Mouse (Mus musculus) hindbrain, embryonic 11.5 days (tissue): ENCODE data around the gene Pilra. TPM values are rescaled to one million over a fixed set of nuclear protein-coding genes. Genes with fewer than 3 reads are reported as not detected.
"Not testable (repeated sequence)": the region's sequence is repeated elsewhere in the genome, so short reads cannot be mapped to it uniquely, and the experiment has no call there.

Experiments used
- ATAC-seq: fragments of 200-750 bp; cut with Nextera tagmentation; 2 replicates; pipeline ENCODE4 v1.8.0; 2017; ENCODE audit warnings: mild to moderate bottlenecking, moderate TSS enrichment, moderate library complexity; ENCODE audit not compliant: low FRiP score
- DNase-seq: peaks from one replicate; pipeline ENCODE4 v3.0.0-alpha.2; 2015; ENCODE audit warnings: low spot score
- H3K27ac ChIP-seq: fragments of 300-500 bp; sonication (generic); 2 replicates; pipeline ENCODE4 v1.5.1; 2014; ENCODE audit warnings: mild to moderate bottlenecking, low read depth, low read length
- H3K27me3 ChIP-seq: fragments of 300-500 bp; sonication (generic); 2 replicates; pipeline ENCODE4 v1.6.1; 2014; ENCODE audit warnings: mild to moderate bottlenecking, low read length, moderate library complexity, mixed read lengths; ENCODE audit not compliant: control insufficient read depth, insufficient read depth
- H3K36me3 ChIP-seq: fragments of 300-500 bp; sonication (generic); 2 replicates; pipeline ENCODE4 v1.6.1; 2014; ENCODE audit warnings: mild to moderate bottlenecking, low read length, moderate library complexity, mixed read lengths; ENCODE audit not compliant: control insufficient read depth, insufficient read depth
- H3K4me1 ChIP-seq: fragments of 300-500 bp; sonication (generic); replicated peaks from 2 replicates; pipeline ENCODE4 v1.6.1; 2014; ENCODE audit warnings: low read length, mixed read lengths; ENCODE audit not compliant: control insufficient read depth, insufficient read depth
- H3K4me2 ChIP-seq: fragments of 300-500 bp; sonication (generic); replicated peaks from 2 replicates; pipeline ENCODE4 v1.6.1; 2014; ENCODE audit warnings: mild to moderate bottlenecking, low read depth, low read length
- H3K4me3 ChIP-seq: fragments of 300-500 bp; sonication (generic); 2 replicates; pipeline ENCODE4 v1.5.1; 2014; ENCODE audit warnings: low read depth, low read length
- H3K9ac ChIP-seq: fragments of 300-500 bp; sonication (generic); 2 replicates; pipeline ENCODE4 v1.6.1; 2014; ENCODE audit warnings: low read depth, low read length
- H3K9me3 ChIP-seq: fragments of 300-500 bp; sonication (generic); 2 replicates; pipeline ENCODE4 v1.6.1; 2016; ENCODE audit warnings: low read length; ENCODE audit not compliant: control insufficient read depth
- WGBS: fragments of 180-500 bp; shearing (Covaris S2); extraction: QIAGEN DNeasy Blood & Tissue Kit; methylation state at CpG from one replicate; pipeline ENCODE4 v1.1.7; 2014; 5-methylcytosine and 5-hydroxymethylcytosine counted together
- polyA plus RNA-seq: library from polyadenylated mRNA; unstranded; fragments of >200 nt; fragmentation: Nextera tagmentation; extraction: Ambion mirVana; gene quantifications from 2 replicates; pipeline ENCODE4 v1.2.1, GENCODE M21; 2014

The Pilra gene
- polyA plus RNA-seq, 1 experiment from 2014 or later: 0.97 TPM

DNA sequence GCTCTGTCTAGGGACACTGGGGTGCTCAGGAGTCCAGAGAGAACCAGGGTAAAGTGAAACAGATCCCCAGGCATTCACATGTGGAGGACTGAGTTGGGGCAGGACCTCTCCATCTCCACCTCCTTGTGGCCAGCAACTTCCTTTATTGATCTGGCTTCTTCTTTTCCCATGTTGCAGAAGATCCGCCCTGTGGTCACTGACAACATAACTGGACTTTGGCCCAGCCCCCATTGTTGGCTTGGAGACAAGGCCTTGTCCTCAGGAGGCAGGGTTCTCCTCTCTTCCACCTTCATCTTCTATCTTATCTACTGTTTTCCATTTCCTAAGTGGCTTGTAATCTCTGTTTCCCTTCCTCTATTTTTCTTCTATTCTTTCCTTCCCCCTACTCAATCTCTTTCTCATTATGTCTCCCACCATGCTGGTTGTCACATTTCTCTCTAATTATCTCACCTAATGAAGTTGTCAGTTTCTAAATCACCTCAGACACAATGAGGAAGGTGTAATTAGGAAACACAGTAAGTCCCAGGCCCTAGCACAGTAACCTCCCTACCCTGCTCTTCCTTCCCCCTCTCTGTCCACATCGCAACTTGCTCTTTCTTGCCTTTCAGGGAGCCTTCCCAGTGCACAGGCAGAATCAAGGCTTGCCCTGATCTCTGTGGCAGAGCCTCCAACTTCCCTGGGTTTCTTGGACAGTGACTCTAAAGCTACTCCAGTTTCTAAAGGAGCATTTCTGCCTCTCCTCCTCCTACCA is 22.1 kb upstream of the Pilra start, which contains the start of gene Pilrb1:
Pilrb1 (minus strand) TSS at position 147 of the 751 bp plus-strand sequence.
- not testable (repeated sequence) for H3K9me3 ChIP-seq, H3K27me3 ChIP-seq, H3K4me2 ChIP-seq, DNase-seq, H3K4me1 ChIP-seq, H3K36me3 ChIP-seq, H3K4me3 ChIP-seq, ATAC-seq, H3K9ac ChIP-seq, H3K27ac ChIP-seq
- 86% methylated on average over 2 of the region's 2 CpGs for WGBS

DNA sequence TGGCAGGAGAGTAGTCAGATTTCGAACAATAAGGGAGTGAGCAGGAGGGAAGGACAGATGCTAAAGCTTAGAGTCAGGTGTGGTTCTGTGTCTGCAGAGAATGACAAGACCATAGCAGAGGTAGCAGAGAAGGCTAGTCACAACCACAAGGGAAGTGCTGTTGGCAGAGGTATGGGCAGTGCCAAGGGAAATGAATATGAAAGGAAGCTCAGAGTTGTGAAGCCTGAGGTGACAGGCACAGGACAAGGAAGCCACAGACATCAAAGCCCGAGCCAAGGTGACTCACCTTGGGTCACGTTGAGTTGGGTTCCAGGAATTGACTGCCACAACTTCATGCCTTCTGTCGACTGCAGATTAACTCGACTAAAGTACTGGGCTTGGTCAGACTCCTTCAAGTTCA is 20.8 kb upstream of the Pilra start:
- H3K9me3 ChIP-seq, ATAC-seq, H3K4me2 ChIP-seq, H3K36me3 ChIP-seq, DNase-seq, H3K27ac ChIP-seq, H3K27me3 ChIP-seq, H3K9ac ChIP-seq, H3K4me1 ChIP-seq, H3K4me3 ChIP-seq: not testable (repeated sequence)
- WGBS: 84% methylated on average over 4 of the region's 5 CpGs

DNA sequence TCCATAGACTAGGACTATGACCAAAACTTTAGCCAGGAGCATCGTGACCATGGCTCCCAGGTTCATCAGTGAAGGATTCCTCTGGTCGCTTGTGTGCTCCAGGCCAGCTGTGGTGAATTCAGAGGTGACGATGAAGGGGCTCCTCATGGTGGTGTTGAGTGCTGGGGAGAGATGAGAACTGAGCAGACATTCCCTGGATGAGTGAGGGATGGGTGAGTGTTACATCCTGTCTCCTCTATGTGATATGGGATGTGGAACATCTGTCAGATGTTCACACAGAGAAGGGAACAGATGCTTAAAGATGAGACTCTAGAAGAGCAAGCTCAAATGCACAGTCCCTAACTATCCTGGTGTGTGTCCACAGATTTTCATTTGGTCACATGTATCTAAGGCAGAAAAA is 18.8 kb upstream of the Pilra start:
- H3K9ac ChIP-seq: not testable (repeated sequence)
- 80% methylated on average over 3 of the region's 3 CpGs for WGBS

DNA sequence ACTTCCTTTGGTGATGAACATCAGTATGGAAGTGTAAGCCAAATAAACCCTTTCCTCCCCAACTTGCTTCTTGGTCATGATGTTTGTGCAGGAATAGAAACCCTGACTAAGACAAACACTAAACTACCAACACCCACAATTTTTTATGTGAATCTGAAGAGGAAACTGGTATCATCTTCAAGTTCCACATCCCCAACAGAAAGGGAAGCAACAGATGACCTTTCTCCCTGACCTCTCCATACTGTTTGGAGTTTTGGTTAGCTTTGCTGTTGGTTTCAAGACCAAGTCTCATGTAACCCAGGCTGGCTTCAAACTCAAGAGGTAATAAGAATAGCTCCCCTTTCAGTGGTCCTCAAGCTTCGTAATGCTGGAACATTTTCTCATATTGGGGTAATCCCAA is 14.2 kb upstream of the Pilra start:
- H3K4me3 ChIP-seq, H3K4me2 ChIP-seq, H3K4me1 ChIP-seq, H3K27me3 ChIP-seq, ATAC-seq, H3K27ac ChIP-seq, H3K9me3 ChIP-seq, H3K9ac ChIP-seq, H3K36me3 ChIP-seq, DNase-seq: not testable (repeated sequence)
- 90% methylated on average over 1 of the region's 1 CpGs for WGBS

More for the DNA sequence above, 18.8 kb upstream of the Pilra start:
- not testable (repeated sequence) for H3K9me3 ChIP-seq, H3K4me1 ChIP-seq, H3K27ac ChIP-seq, H3K36me3 ChIP-seq, H3K4me3 ChIP-seq, ATAC-seq, H3K27me3 ChIP-seq, DNase-seq, H3K4me2 ChIP-seq

DNA sequence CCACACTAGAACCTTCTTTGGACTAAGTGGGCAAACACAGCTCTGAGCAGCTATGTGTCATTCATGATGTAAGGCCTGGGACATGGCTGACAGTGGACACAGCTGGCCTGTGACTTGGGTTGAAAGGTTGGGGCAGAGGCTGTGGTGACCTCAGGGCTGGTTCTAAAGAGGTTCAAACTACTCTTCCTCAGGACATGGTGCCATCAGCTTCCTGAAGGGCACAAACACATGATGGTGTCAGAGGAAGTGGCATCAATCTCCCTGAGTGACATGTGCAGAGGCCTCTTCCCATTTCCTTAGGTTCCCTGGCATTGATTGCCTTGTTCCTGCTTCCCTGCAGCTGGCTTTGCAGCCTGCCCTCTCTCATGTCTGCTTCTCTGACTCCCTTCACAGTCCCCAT is 1.0 kb upstream of the Pilra start:
- H3K4me1 ChIP-seq, H3K27ac ChIP-seq: not testable (repeated sequence)

DNA sequence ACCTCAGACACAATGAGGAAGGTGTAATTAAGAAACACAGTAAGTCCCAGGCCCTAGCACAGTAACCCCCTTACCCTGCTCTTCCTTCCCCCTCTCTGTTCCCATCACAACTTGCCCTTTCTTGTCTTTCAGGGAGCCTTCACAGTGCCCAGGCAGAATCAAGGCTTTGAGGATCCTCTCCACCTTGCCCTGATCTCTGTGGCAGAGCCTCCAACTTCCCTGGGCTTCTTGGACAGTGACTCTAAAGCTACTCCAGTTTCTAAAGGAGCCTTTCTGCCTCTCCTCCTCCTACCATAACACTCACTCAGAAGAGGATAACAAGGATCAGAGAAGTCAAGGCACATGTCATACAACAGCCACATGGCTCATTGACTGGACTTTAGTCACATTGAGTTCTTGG is 530 bp upstream of the Pilra start:
- no peaks in the 10 kb centered on the region for H3K4me1 ChIP-seq
- H3K27me3 ChIP-seq: no peaks in the 10 kb centered on the region
- H3K27ac ChIP-seq: no peak overlapping the region
- DNase-seq (no peak), ATAC-seq (no peak)
- H3K9me3 ChIP-seq: no peaks in the 10 kb centered on the region
- no peaks in the 10 kb centered on the region for H3K36me3 ChIP-seq
- no peak overlapping the region for H3K4me2 ChIP-seq
- H3K4me3 ChIP-seq: no peak overlapping the region
- no peak overlapping the region for H3K9ac ChIP-seq

More for the DNA sequence above, 1.0 kb upstream of the Pilra start:
- not testable (repeated sequence) for DNase-seq, H3K36me3 ChIP-seq, H3K27me3 ChIP-seq, H3K9me3 ChIP-seq, H3K4me2 ChIP-seq, ATAC-seq, H3K9ac ChIP-seq, H3K4me3 ChIP-seq

DNA sequence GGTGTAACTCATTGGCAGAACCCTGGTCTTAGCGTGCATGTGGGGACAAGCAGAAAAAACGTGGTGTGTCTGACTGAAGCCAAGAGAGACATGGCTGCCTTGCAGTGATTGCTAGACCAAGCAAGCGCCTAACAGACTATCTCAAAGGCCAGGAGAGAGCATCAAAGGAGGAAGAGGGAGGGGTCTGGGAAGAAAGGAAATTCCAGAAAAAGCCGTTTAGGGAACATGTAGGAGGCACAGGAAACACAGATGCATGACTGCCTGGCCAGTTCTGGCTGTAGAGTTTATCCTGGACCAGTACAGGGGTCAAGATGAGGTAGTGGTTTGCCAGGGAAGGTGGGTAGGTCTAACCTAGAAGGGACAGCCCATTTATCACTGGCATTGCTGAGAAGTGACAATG is 2.6 kb downstream of the Pilra start:
- H3K27me3 ChIP-seq: no peaks in the 10 kb centered on the region
- H3K27ac ChIP-seq: no peak overlapping the region
- WGBS: 65% methylated on average over 4 of the region's 4 CpGs
- H3K36me3 ChIP-seq: no peaks in the 10 kb centered on the region
- DNase-seq (no peak), ATAC-seq (no peak)
- H3K4me1 ChIP-seq: no peaks in the 10 kb centered on the region
- H3K9ac ChIP-seq: no peak overlapping the region
- H3K4me3 ChIP-seq: no peak overlapping the region
- H3K4me2 ChIP-seq: no peak overlapping the region
- no peaks in the 10 kb centered on the region for H3K9me3 ChIP-seq

DNA sequence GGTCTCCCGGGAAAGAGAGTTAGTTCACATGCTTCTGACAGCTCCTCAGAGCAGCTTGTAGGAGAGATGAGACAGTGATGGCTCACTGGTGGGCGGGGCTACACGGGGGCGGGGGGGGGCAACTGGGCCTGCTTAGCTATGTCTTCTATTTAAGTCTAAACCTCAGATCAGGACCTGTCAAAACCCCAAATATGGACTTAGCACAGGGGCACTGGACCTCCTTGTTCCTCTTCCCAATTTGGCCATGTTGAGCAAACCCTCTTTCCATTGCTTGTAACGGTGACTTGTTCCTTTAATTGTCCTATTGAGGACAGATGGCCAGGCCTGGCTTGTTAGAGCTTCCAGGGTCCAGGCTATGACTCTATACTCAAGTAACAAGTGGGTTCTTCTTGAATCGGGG is 4.6 kb downstream of the Pilra start:
- Histone ChIP-seq H3K27ac (no peak overlapping the region), H3K9me3 (no peaks in the 10 kb centered on the region), H3K9ac (no peak overlapping the region), H3K36me3 (no peaks in the 10 kb centered on the region), H3K4me3 (no peak overlapping the region), H3K4me2 (no peak overlapping the region), H3K4me1 (no peaks in the 10 kb centered on the region), H3K27me3 (no peaks in the 10 kb centered on the region)
- WGBS: 76% methylated on average over 6 of the region's 6 CpGs
- no peak for DNase-seq
- no peak for ATAC-seq

DNA sequence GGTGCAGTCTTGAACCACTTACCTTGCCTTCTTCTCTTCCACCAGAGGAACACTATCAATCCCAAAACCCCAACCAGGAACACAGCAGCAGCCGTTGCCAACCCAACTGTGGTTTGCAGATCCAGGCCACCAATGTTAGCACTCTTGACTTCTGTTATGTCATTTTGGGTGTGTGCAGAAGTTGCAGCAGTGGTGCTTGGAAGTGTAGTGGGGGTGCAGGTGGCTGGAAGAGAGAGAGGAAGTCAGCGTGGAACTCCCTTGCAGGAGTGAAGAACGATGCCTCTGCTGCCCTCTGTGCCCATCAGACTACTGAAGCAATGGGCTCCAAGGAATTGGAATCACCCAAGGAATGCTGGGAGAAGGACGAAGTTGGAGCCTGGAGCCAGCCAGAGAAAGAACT is 5.0 kb downstream of the Pilra start:
- Histone ChIP-seq H3K9me3 (no peaks in the 10 kb centered on the region), H3K36me3 (no peaks in the 10 kb centered on the region), H3K27me3 (no peaks in the 10 kb centered on the region), H3K27ac (no peak overlapping the region), H3K4me1 (no peaks in the 10 kb centered on the region), H3K9ac (no peak overlapping the region), H3K4me3 (no peak overlapping the region), H3K4me2 (no peak overlapping the region)
- ATAC-seq (no peak), DNase-seq (no peak)
- 90% methylated on average over 4 of the region's 4 CpGs for WGBS
